Mouse (Mus musculus): ENCODE measurements around the gene Lcp1. TPM values are rescaled to one million over a fixed set of nuclear protein-coding genes. Genes with fewer than 3 reads are reported as not detected.

Gene Lcp1
- total RNA-seq, 2 experiments from 2014 or later, result 669 to 1,031 TPM

GRCm38 (mm10) chr14:75175781-75176180 lies 44.9 kb downstream of the Lcp1 start:
- ATAC-seq (ENCODE audit: poor library complexity, severe bottlenecking), result no peak

GRCm38 (mm10) chr14:75176425-75177045 lies 45.6 kb downstream of the Lcp1 start:
- peak; percentile 40 for ATAC-seq (ENCODE audit: poor library complexity, severe bottlenecking)

- no peak for ATAC-seq (ENCODE audit: poor library complexity, severe bottlenecking)
Observed at GRCm38 (mm10) chr14:75177400-75177799, 46.5 kb downstream of the Lcp1 start.

GRCm38 (mm10) chr14:75178384-75178793 lies 47.5 kb downstream of the Lcp1 start:
- no peak for ATAC-seq (ENCODE audit: poor library complexity, severe bottlenecking)

GRCm38 (mm10) chr14:75178801-75179211 lies 47.9 kb downstream of the Lcp1 start:
- 0 out of 2 replicates have a peak, but pooled peaks have one; percentile 0 for ATAC-seq (ENCODE audit: poor library complexity, severe bottlenecking)

- ATAC-seq (ENCODE audit: poor library complexity, severe bottlenecking), result peak; percentile 41
Observed at GRCm38 (mm10) chr14:75179255-75179963, 48.5 kb downstream of the Lcp1 start.

- peak; percentile 30 for ATAC-seq (ENCODE audit: poor library complexity, severe bottlenecking)
Observed at GRCm38 (mm10) chr14:75180551-75180978, 49.7 kb downstream of the Lcp1 start.

GRCm38 (mm10) chr14:75181062-75181935 lies 50.4 kb downstream of the Lcp1 start:
- peak; percentile 31 for ATAC-seq (ENCODE audit: poor library complexity, severe bottlenecking)

- ATAC-seq (ENCODE audit: poor library complexity, severe bottlenecking), result no peak
Observed at GRCm38 (mm10) chr14:75182378-75182777, 51.5 kb downstream of the Lcp1 start.

GRCm38 (mm10) chr14:75182831-75183230 lies 51.9 kb downstream of the Lcp1 start:
- ATAC-seq (ENCODE audit: poor library complexity, severe bottlenecking), result no peak

GRCm38 (mm10) chr14:75184069-75184790 lies 53.3 kb downstream of the Lcp1 start:
- ATAC-seq (ENCODE audit: poor library complexity, severe bottlenecking), result no peak

- peak; percentile 51 for ATAC-seq (ENCODE audit: poor library complexity, severe bottlenecking)
Observed at GRCm38 (mm10) chr14:75185796-75186594, 55.1 kb downstream of the Lcp1 start.

GRCm38 (mm10) chr14:75186858-75187415 lies 56.0 kb downstream of the Lcp1 start:
- 0 out of 2 replicates have a peak, but pooled peaks have one; percentile 16 for ATAC-seq (ENCODE audit: poor library complexity, severe bottlenecking)

- ATAC-seq (ENCODE audit: poor library complexity, severe bottlenecking), result 0 out of 2 replicates have a peak, but pooled peaks have one; percentile 14
Observed at GRCm38 (mm10) chr14:75188521-75188920, 57.6 kb downstream of the Lcp1 start.

- no peak for ATAC-seq (ENCODE audit: poor library complexity, severe bottlenecking)
Observed at GRCm38 (mm10) chr14:75189031-75189430, 58.1 kb downstream of the Lcp1 start.

- no peak for ATAC-seq (ENCODE audit: poor library complexity, severe bottlenecking)
Observed at GRCm38 (mm10) chr14:75190683-75191082, 59.8 kb downstream of the Lcp1 start.

- no peak for ATAC-seq (ENCODE audit: poor library complexity, severe bottlenecking)
Observed at GRCm38 (mm10) chr14:75192427-75192826, 61.5 kb downstream of the Lcp1 start.

- peak; percentile 13; the same call in 1 of the 2 replicates for ATAC-seq (ENCODE audit: poor library complexity, severe bottlenecking)
Observed at GRCm38 (mm10) chr14:75192858-75193257, 62.0 kb downstream of the Lcp1 start.

- peak; percentile 88 for ATAC-seq (ENCODE audit: poor library complexity, severe bottlenecking)
Observed at GRCm38 (mm10) chr14:75195530-75195929, 64.6 kb downstream of the Lcp1 start.
